Mouse (Mus musculus): ENCODE results near the gene Lgals4.

Lgals4 gene

GRCm38 (mm10) chr7:28833723-28834347 lies at the start of gene Lgals4:
Gene Lgals4 (plus strand): TSS chr7:28833854.
- DNase-seq (ENCODE audit: low spot score in 2 of 2), result no peak

DNA sequence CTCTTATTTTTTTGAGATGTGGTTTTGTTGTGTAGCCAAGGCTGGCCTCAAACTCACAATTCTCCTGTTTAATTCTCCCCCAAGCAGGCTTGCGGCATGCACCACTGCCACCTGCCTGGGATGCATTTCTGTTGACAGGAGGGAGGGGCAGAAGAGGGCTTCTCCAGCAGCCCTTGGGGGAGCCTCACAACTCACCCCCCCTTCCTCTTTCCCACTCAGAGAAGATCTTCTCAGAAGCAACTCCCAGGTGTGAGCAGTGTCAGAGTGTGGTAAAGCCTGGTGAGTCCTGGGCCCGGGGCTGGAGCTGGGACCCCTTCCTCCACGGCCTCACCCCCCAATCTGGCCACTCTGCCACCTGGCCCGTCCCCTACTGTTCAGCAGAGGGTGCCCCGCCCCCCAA lies 48.5 kb upstream of the Lgals4 start:
- no peak for DNase-seq (ENCODE audit: low spot score in 2 of 2)

DNA sequence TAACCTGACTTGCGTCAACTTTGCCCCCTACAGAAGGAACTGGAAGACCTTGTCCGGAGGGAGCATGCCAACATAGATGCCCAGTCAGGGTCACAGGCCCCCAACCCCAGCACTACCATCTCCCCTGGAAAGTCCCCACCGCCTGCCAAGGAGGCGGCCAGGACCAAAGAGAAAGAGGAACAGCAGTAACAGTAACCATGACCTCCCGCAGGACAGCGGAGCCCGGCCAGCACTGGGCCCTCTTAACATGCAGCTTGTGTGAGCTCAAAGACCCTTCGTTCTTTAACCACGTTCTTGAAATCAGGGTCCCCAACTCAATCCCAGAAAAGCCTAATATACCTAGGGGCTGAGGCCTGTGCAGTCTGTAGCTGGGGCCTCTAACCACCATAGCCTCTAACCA lies 45.8 kb upstream of the Lgals4 start:
- peak in 1 of 2 experiments; percentile 28 for DNase-seq (ENCODE audit: low spot score in 2 of 2)

GRCm38 (mm10) chr7:28788307-28789195 lies 45.1 kb upstream of the Lgals4 start, which contains the start of gene Rinl:
Gene Rinl (plus strand): TSS chr7:28788969.
- peak; percentile 39 to 81 for DNase-seq (ENCODE audit: low spot score in 2 of 2)

GRCm38 (mm10) chr7:28789235-28789634 lies 44.4 kb upstream of the Lgals4 start:
- DNase-seq (ENCODE audit: low spot score in 2 of 2), result no peak

DNA sequence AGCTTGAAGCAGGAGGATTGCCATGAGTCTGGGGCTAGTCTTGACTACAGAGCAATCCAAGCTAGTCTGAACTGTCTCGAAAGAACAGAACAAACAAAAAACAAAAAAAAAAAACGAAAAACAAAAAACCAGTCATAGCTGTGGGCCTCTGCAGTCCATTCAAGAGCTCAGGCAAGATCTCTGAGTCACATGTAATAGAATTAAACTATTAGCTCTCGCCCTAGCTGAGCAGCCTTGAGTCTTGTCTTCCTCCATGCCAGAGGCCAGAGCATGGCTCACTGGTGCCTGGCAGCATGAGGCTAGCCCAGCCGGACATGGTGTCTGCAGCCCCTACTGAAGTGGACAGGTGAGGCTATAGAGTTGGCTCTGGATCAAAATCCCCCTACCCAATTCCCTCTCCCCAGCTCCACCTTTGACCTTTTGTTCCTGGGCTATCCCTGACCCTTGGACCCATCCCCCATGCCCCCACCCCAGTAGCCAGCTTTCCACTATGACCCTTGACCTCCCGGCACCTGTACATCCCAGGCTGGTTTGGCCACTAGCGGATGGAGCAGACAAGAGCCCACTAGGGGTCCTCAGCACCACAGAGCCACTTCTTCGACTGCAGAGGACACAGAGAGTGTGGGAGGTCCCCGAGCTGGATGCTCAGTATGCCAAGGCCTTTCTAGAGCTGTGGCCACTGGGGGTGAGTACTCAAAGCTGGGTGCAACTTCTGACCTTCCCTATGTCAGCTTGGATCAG lies 43.4 kb upstream of the Lgals4 start:
- DNase-seq (ENCODE audit: low spot score in 2 of 2), result peak in 1 of 2 experiments; percentile 26

GRCm38 (mm10) chr7:28791706-28792105 lies 41.9 kb upstream of the Lgals4 start:
- DNase-seq (ENCODE audit: low spot score in 2 of 2), result no peak

DNA sequence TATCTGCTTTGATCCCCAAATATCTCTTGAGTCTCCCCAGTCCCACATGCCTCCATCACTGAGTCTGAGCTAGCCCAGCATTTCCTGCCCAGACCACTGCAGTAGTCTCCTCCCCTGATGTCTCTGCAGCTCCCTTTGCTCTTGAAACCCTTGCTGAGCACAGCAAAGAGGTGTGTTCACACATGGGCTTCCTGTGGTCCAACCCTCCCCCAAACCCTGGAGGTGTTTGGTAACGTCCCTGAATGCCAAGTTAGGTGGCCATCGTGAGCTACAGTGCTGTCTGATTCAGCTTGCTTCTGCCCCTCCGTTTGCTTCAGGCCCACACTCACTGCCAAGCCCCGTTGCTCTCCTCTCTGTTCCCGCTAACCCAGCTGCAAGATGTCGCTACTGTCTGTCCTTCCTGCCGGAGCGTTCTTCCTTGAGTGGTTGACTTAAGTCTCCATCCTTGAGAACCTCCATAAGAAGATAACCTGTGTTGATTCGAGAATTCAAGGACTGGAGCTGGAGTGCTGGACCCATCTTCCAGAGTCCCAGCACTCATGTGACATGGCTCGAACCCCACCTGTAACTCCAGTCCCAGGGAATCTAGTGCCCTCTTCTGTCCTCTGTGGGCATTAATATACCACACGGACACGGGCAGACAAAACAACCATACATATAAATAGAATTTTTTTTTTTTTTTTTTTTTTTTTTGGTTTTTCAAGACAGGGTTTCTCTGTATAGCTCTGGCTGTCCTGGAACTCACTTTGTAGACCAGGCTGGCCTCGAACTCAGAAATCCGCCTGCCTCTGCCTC lies 41.1 kb upstream of the Lgals4 start:
- DNase-seq (ENCODE audit: low spot score in 2 of 2), result peak in 1 of 2 experiments; percentile 32

- DNase-seq (ENCODE audit: low spot score in 2 of 2), result peak in 1 of 2 experiments; percentile 49
Measured at GRCm38 (mm10) chr7:28793834-28794233, 39.8 kb upstream of the Lgals4 start.

DNA sequence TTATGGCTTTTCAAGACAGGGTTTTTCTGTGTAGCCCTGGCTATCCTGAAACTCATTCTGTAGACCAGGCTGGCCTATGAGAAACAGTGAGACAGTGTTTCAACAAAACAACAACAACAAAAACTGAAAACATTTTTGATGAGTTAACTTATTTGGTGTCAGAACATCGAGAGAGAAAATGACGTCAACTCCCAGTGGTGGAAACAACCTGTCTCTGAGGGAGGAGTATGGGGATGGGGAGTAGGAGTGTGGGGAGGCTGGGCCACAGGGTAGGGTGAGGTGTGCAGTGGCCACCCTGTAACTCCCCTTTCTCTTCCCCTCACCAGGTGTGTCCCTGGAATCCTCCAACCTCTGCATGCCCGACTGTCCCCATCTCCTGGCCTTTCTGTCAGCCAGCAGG lies 39.2 kb upstream of the Lgals4 start:
- DNase-seq (ENCODE audit: low spot score in 2 of 2), result no peak

- DNase-seq (ENCODE audit: low spot score in 2 of 2), result peak in 1 of 2 experiments; percentile 41
Measured at GRCm38 (mm10) chr7:28795832-28796231, 37.8 kb upstream of the Lgals4 start.

DNA sequence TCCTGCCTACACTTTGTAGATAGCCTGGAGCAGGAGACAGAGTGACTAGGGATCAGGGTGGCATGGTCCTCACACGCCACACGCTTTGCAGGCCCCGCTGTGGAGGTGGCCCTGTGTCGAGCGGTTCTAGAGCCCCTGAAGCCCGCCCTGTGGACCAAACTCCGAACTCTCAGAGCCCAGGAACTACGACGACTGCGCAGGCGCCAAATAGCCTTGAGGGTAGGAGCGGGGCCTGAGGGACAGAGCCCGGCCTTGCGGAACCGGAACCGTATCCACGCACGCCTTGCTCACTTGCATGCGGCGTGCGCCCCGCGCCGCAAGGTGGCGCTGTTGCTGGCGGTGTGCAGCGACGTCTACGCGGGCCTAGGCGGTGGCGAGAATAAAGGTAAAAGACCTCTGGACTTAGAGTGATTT lies 37.1 kb upstream of the Lgals4 start:
- peak; percentile 75 to 86 for DNase-seq (ENCODE audit: low spot score in 2 of 2)

- DNase-seq (ENCODE audit: low spot score in 2 of 2), result no peak
Measured at GRCm38 (mm10) chr7:28799994-28800393, 33.7 kb upstream of the Lgals4 start.

DNA sequence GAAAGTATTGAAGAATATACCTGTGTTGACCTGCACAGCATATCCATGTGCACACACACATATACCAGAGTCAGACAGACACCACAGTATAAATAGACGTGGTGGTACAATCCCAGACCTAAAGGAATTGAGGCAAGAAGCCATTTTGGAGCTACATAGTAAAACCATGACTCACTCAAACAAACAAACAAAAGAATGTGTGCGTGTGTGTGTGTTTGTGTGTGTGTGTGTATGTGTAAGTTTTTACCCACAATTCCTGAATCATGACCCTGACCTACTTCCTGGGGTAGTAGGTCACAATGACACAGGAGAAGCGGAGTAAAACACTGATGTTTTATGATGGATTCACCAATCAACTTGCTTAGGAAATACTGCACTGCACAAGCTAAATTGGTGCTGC lies 32.2 kb upstream of the Lgals4 start:
- no peak for DNase-seq (ENCODE audit: low spot score in 2 of 2)

DNA sequence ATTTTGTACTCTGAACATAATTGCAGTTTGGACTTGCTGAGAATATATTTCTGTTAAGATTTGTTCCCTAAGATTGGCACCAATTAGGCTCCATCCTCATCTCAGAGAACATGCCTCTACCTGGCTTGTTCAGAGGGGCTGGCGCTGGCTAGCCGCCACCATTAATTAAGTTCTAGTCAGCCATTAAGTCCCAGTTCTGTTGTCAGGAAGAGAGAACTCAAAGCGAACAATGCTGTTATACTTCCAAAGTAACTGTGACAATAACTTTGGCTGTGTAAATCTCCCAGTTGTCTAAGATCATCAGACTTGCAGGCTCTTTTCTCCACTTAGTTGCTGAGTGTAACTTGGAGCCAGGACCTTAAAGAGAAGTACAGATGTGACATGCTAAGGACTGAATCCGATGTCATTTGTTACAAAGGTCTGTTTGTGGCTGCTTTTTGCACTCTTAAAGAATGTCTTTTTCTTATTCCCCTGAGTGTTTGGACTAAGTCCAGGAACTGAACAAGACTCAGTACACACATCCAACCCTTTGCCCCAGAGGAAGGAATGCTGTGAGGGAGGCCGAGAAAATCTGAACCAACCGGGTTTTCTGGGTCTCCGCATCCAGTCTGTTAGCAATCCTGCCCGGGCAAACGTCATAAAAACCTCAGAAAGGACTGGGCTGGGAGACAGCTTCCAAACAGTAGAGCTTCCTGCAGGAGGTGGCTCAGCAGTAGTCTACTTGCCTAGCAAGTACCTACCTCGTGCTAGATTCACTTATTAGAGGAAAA lies 31.6 kb upstream of the Lgals4 start:
- DNase-seq (ENCODE audit: low spot score in 2 of 2), result no peak

GRCm38 (mm10) chr7:28802846-28803588 lies 30.6 kb upstream of the Lgals4 start:
- DNase-seq (ENCODE audit: low spot score in 2 of 2), result peak in 1 of 2 experiments; percentile 31

- DNase-seq (ENCODE audit: low spot score in 2 of 2), result no peak
Measured at GRCm38 (mm10) chr7:28803756-28804155, 29.9 kb upstream of the Lgals4 start.

DNA sequence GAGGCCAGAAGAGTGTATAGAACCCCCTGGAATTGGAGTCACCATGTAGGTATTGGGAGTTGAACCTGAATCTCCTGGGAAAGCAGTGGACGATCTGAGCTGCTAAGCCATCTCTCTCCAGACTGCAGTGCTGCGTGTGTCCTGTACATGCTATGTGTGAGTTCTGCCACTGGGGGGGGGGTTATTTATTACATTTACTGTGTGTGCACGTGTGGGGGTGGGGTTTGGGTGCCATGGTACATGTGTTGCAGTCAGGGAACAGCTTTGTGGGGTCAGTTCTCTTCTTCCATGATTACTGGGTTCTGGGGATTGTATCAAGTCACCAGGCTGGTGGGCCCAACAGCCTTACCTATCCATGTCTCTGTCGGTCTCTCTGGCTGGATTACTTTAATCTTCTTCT lies 26.8 kb upstream of the Lgals4 start:
- DNase-seq (ENCODE audit: low spot score in 2 of 2), result peak in 1 of 2 experiments; percentile 68

DNA sequence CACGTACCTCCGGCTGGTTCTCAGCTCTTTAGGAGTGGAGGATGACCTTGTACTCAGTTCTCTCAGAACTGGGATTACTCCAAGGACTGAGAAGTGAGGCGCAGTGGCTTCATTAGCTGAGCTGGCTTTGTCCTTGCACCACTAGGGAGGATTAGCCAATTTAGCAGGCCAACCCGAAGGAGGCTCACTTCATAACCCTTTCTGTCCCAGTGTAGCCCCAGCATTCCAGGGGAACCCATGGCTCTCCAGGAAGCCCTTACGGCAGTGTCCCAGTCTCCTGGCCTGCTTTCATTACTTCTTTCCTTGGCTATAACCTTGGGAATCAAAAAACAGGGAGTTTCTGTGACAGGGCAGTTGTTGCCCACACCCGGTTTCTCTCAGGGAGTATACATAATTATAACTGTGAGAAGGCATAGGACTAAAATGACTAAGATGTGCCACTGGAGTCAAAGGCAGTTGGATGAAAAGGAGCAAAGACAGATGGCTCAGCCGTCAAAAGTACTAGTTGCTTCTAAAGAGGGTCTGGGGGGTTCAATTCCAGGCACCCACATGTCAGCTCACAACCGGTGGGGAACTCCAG lies 25.9 kb upstream of the Lgals4 start:
- DNase-seq (ENCODE audit: low spot score in 2 of 2), result no peak
